8 mouse cellular contexts compared by ENCODE assay signal in genomic region chr11:69211431-69211830, GRCm38 (mm10). TPM values are rescaled to one million over a fixed set of nuclear protein-coding genes. Genes with fewer than 3 reads are reported as not detected.
DNase-seq lines count a peak whose midpoint lies in the region; ATAC-seq and TF ChIP-seq lines count a peak whose summit lies in the region.

No protein-coding gene starts in this region.

- 13% methylated on average over 2 of the region's 2 CpGs for WGBS in kidney, adult 2 months
- 40% methylated on average over 2 of the region's 2 CpGs for WGBS in forebrain, embryonic 14.5 days
- WGBS in midbrain, postnatal 0 days: 27% methylated on average over 2 of the region's 2 CpGs

- ATAC-seq in forebrain, embryonic 14.5 days: peak; percentile 69
- 0 out of 2 replicates have a peak, but pooled peaks have one; percentile 23 for ATAC-seq in midbrain, postnatal 0 days (ENCODE audit: low FRiP score)

- TF ChIP-seq CTCF in kidney, adult 2 months (conservative IDR thresholded peaks at IDR 0.05; ENCODE audit: insufficient read depth, insufficient read length, low read depth, low read length): no peak
- no peak for TF ChIP-seq CTCF in layer of hippocampus, adult 2 months (conservative IDR thresholded peaks at IDR 0.05)
- TF ChIP-seq CTCF in midbrain, postnatal 0 days (IDR thresholded peaks at IDR 0.05): no peak

- H3K27me3 ChIP-seq in kidney, adult 2 months (replicated peaks; ENCODE audit: control insufficient read depth, insufficient read depth, low read length): no peaks in the 10 kb centered on the region
- no peaks in the 10 kb centered on the region for H3K27me3 ChIP-seq in forebrain, embryonic 14.5 days (replicated peaks; ENCODE audit: control insufficient read depth, insufficient read depth, low read length)
- H3K27me3 ChIP-seq in midbrain, postnatal 0 days (ENCODE audit: insufficient read depth, low read length): no peaks in the 10 kb centered on the region

- H3K4me1 ChIP-seq in kidney, adult 2 months (ENCODE audit: control insufficient read depth, insufficient read depth, low read length): no peaks in the 10 kb centered on the region
- no peaks in the 10 kb centered on the region for H3K4me1 ChIP-seq in forebrain, embryonic 14.5 days (ENCODE audit: control insufficient read depth, insufficient read depth, low read length)
- H3K4me1 ChIP-seq in midbrain, postnatal 0 days (ENCODE audit: insufficient read depth, low read length): no peaks in the 10 kb centered on the region

- peak overlapping the region; percentile 46; the same call in 1 of the 2 replicates for H3K9ac ChIP-seq in forebrain, embryonic 14.5 days (ENCODE audit: low read length)
- peak overlapping the region; percentile 51; the same call in 1 of the 2 replicates for H3K9ac ChIP-seq in midbrain, postnatal 0 days (replicated peaks; ENCODE audit: low read length, poor library complexity, severe bottlenecking)

- peak overlapping the region; percentile 18; the same call in 1 of the 2 replicates for H3K4me2 ChIP-seq in forebrain, embryonic 14.5 days (ENCODE audit: low read length)
- H3K4me2 ChIP-seq in midbrain, postnatal 0 days (ENCODE audit: low read depth, low read length, poor library complexity, severe bottlenecking): peak overlapping the region; percentile 49

- H3K4me3 ChIP-seq in kidney, adult 2 months (ENCODE audit: insufficient read depth, low read depth, low read length): peak overlapping the region; percentile 25; the same call in 1 of the 2 replicates
- peak overlapping the region; percentile 28 for H3K4me3 ChIP-seq in forebrain, embryonic 14.5 days (ENCODE audit: low read depth, low read length)
- H3K4me3 ChIP-seq in layer of hippocampus, adult 2 months: peak overlapping the region; percentile 57
- H3K4me3 ChIP-seq in midbrain, postnatal 0 days (ENCODE audit: low read depth, low read length): peak overlapping the region; percentile 41

- no peak overlapping the region for H3K27ac ChIP-seq in kidney, adult 2 months (ENCODE audit: insufficient read depth, low read depth, low read length)
- H3K27ac ChIP-seq in forebrain, embryonic 14.5 days (ENCODE audit: low read depth, low read length): no peak overlapping the region
- peak overlapping the region; percentile 82 for H3K27ac ChIP-seq in layer of hippocampus, adult 2 months
- no peak overlapping the region; the same call in 1 of the 2 replicates for H3K27ac ChIP-seq in midbrain, postnatal 0 days (ENCODE audit: low read depth, low read length)

- TF ChIP-seq POLR2A in kidney, adult 2 months (IDR thresholded peaks at IDR 0.05; ENCODE audit: low read depth, low read length): no peak

- H3K36me3 ChIP-seq in kidney, adult 2 months (ENCODE audit: control insufficient read depth, insufficient read depth, low read length): no peaks in the 10 kb centered on the region
- no peaks in the 10 kb centered on the region for H3K36me3 ChIP-seq in forebrain, embryonic 14.5 days (ENCODE audit: control insufficient read depth, insufficient read depth, low read length)
- no peaks in the 10 kb centered on the region for H3K36me3 ChIP-seq in midbrain, postnatal 0 days (ENCODE audit: insufficient read depth, low read length)

- no peak for DNase-seq in kidney, adult 2 months
- no peak for DNase-seq in kidney, adult 8-10 months
- DNase-seq in forebrain, embryonic 14.5 days (ENCODE audit: low spot score): peak; percentile 78
- peak; percentile 68 to 80 for DNase-seq in layer of hippocampus, adult 2 months (ENCODE audit: low spot score in 2 of 2)
- DNase-seq in midbrain, postnatal 0 days (ENCODE audit: low spot score): peak; percentile 79
- no peak for DNase-seq in thymus, postnatal 10 days (ENCODE audit: low spot score in 2 of 2)
- DNase-seq in urinary bladder, postnatal 14 days (ENCODE audit: low spot score): no peak
- no peak for DNase-seq in natural killer cell, adult 2 months (ENCODE audit: low spot score in 2 of 2)

- H3K9me3 ChIP-seq in forebrain, embryonic 14.5 days (replicated peaks; ENCODE audit: control insufficient read depth, low read length): no peaks in the 10 kb centered on the region
- no peaks in the 10 kb centered on the region for H3K9me3 ChIP-seq in midbrain, postnatal 0 days (ENCODE audit: low read length)

RNA-seq across cellular contexts. Expression of gene Alox8, which starts 13.8 kb away (rescaled TPM):
- polyA plus RNA-seq in kidney, adult 2 months (2012; rRNA removed): 0.05 and 0.08 TPM in 2 replicates
- 0.08 TPM in 1 of 2 replicates, not detected in the other for polyA plus RNA-seq in forebrain, embryonic 14.5 days (2014; fragmentation: Nextera tagmentation; extraction: Ambion mirVana)
- 1 to 10 TPM; 7.5 to 8.2 TPM for total RNA-seq in layer of hippocampus, adult 2 months (2021)
- total RNA-seq in midbrain, postnatal 0 days (2014; rRNA removed): 3.5 and 4.1 TPM in 2 replicates
- polyA plus RNA-seq in midbrain, postnatal 0 days (2015; fragmentation: Nextera tagmentation; extraction: Ambion mirVana): 2.0 and 2.1 TPM in 2 replicates

RNA-seq across cellular contexts. Expression of gene Gucy2e, which starts 25.4 kb away (rescaled TPM):
- 0.02 TPM in 1 of 2 replicates, not detected in the other for polyA plus RNA-seq in kidney, adult 2 months (2012; rRNA removed)
- polyA plus RNA-seq in forebrain, embryonic 14.5 days (2014; fragmentation: Nextera tagmentation; extraction: Ambion mirVana): 0.35 and 0.41 TPM in 2 replicates
- total RNA-seq in layer of hippocampus, adult 2 months (2021): 1 to 10 TPM; 2.1 to 2.3 TPM
- total RNA-seq in midbrain, postnatal 0 days (2014; rRNA removed): 1.3 and 1.4 TPM in 2 replicates
- 0.97 and 1.0 TPM in 2 replicates for polyA plus RNA-seq in midbrain, postnatal 0 days (2015; fragmentation: Nextera tagmentation; extraction: Ambion mirVana)

RNA-seq across cellular contexts. Expression of gene Alox12b, which starts 54.6 kb away (rescaled TPM):
- 0.27 TPM in 2 replicates for polyA plus RNA-seq in kidney, adult 2 months (2012; rRNA removed)
- polyA plus RNA-seq in forebrain, embryonic 14.5 days (2014; fragmentation: Nextera tagmentation; extraction: Ambion mirVana): 0.15 TPM in 1 of 2 replicates, not detected in the other
- total RNA-seq in layer of hippocampus, adult 2 months (2021): 10 to 100 TPM in 1 of 2 experiments, 1 to 10 TPM in 1; 8.7 to 12.2 TPM
- 1.0 and 1.5 TPM in 2 replicates for total RNA-seq in midbrain, postnatal 0 days (2014; rRNA removed)
- polyA plus RNA-seq in midbrain, postnatal 0 days (2015; fragmentation: Nextera tagmentation; extraction: Ambion mirVana): 0.67 and 0.91 TPM in 2 replicates

Comparison
In these comparisons a context has a peak if more than half of its experiments do, and no peak if none do; other contexts are left out.
1. DNase-seq: peak in forebrain, embryonic 14.5 days (single experiment), layer of hippocampus, adult 2 months (2 of 2) and midbrain, postnatal 0 days (single experiment); none in kidney, adult 2 months (single experiment), kidney, adult 8-10 months (0 of 2), thymus, postnatal 10 days (0 of 2), urinary bladder, postnatal 14 days (single experiment) and natural killer cell, adult 2 months (0 of 2).
2. Peak in every context shown above with its lines, with median percentiles within 50 percentile points of each other: H3K4me3 ChIP-seq.